Mouse (Mus musculus) erythroid progenitor cell, adult 5-6 weeks (primary cell): ENCODE measurements around the gene Bscl2. TPM values are rescaled to one million over a fixed set of nuclear protein-coding genes. Genes with fewer than 3 reads are reported as not detected.
A peak's percentile ranks its signal among the peaks of the same experiment; 100 is the strongest.

Experiments
- ATAC-seq: replicated peaks from 2 replicates; pipeline ENCODE4 v1.8.0; 2016; ENCODE audit warnings: moderate number of reproducible peaks, mild to moderate bottlenecking, moderate TSS enrichment, inconsistent platforms; ENCODE audit not compliant: poor library complexity, low FRiP score, severe bottlenecking
- total RNA-seq, 2 experiments: library from RNA; stranded (forward) in 1 of 2; stranded (reverse) in 1 of 2; fragments of 150-400 nt in 1 of 2; fragments of 186-747, 209-891 nt in 1 of 2; gene quantifications; 2 replicates each; pipeline versions ENCODE4 v1.2.3 to v1.2.4; 2015 to 2017; ENCODE audit warnings: low replicate concordance in 2 of 2

Bscl2 gene
- total RNA-seq (2015; ENCODE audit: low replicate concordance) (33.9 and 36.0 TPM in 2 replicates), total RNA-seq (2017; ENCODE audit: low replicate concordance) (20.2 and 27.1 TPM in 2 replicates)

DNA sequence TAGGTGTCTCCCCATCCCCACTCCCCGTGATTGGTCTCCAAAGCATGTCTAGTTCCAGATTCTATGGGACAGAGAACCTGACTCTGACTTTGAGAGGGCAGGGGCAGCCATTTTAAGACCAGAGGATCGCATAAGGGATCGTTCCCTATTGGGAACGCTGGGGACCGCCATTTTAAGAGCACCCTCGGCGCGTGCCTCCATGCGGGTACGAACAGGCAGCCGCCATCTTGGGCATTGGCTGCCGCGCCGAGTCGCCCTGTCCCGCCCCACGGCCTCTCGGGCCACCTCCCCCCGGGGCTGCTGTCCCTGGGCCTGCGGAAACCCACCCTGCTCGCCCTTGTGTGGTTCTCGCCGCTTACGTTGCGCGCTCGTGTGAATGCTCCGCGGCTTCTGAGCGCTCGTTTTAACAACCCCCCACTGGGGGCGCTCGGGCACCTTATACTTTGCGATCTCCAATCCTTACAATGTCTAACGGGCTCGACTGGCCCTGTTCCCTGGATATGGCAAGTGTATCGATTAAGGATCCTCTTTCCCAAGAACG lies at the start of gene Bscl2:
Gene Bscl2, plus strand, starts transcription at position 217 of the 541 bp plus-strand sequence.
- ATAC-seq, result peak; percentile 73

- no peak for ATAC-seq
These were observed 48.7 kb upstream of the Bscl2 start for GRCm38 (mm10) chr19:8788521-8788920.

DNA sequence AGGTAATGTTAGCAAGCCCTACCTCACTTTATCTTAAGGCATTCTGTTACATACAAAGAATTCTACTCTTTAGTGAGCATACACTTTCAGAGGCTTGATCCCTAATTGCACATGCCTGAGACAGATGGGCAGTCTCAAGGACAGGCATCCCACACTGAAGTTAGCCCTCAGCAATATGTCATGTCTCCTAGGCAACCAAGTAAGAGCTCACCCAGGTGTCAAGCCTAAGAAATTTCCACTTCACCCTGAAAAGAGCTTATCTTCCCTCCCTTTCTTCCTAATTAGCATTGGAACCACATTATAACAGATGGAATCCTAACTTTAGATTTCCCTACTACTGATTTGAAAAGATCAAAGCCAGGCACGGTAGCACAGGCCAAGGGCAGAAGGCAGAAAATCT lies 48.1 kb upstream of the Bscl2 start:
- no peak for ATAC-seq

GRCm38 (mm10) chr19:8790171-8790570 lies 47.1 kb upstream of the Bscl2 start:
- no peak for ATAC-seq

DNA sequence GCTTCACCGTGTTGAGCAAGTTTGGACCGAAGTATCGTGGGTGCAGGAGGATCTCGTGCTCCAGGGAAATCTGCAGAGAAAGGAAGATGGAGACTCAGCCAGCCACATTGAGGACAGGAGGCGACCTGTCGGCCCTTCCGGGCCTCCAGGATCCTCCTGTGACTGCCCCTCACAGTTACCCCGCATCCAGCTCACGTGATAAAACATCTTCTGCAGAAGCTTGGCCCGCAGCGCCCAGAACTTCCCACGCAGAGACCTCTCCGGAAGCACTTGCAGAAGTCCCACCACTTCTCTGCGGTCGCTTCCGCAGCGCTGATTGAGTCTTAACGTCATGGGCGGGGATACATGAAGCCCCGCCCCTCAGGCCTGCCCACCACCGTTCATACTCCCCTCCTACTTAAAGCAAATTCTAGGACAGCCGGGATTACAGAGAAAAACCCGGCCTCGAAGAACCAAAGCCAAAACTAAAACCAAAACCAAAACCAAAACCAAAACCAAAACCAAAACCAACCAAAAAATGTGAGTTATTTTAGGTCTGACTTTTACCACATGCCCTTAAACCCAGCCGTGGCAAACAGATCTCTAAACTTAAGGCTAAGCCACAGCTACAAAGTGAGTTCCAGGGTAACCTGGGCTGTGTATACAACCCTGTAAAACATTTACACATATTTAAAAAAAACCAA lies 38.9 kb upstream of the Bscl2 start, which contains the start of gene Polr2g:
Gene Polr2g, minus strand, starts transcription at position 314 of the 683 bp plus-strand sequence.
- ATAC-seq, result peak; percentile 70

DNA sequence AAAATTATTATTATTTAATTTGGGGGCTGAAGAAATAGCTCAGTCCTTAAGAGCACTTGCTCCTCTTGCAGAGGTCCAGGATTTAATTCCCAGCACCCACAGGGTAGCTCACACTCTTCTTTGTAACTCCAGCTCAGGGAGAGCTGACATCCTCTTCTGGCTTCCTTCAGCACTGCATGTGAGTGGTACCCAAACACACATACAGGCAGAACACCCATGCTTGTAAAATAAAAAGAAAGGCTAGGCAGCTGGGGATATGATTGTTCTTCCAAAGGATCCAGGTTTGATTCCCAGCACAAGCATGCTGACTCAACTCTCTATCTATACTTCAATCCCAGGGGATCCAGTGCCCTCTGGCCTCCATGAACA lies 38.3 kb upstream of the Bscl2 start:
- ATAC-seq, result no peak

DNA sequence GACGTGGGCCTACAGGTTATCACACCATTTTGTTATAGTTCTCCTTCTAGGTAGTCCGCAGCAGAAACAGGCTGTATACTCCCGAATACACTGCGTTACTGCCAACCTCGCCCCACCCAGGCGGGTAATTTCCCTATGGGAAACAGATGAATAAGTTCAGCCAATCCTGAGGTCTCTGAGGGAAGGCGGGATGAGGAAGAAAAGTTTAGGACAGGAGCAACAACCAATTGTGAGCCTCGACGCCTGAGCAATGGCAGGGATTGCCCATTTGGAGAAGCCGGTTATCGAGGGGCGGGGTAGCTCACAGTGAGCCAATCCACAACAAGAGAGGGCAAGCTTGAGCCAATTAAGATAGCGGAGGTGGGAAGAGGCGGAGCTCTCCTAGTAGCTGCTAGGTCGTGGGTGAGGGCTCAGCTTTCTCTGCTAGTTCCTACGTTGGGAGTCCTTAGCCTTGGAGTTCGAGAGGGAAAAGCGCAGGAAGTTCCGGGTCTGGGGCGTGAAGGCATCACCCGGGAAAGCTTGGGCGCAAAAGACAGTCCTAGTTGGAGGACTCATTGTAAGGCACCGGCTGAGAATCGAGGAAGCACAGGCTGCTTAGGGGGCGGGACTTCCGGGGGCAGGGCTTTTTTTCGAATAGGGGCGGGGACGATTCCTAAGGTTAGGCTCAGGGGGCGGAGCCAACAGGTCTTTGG lies 35.0 kb upstream of the Bscl2 start, which contains the start of gene Zbtb3:
Gene Zbtb3, plus strand, starts transcription at position 426 of the 692 bp plus-strand sequence.
- peak; percentile 94 for ATAC-seq

DNA sequence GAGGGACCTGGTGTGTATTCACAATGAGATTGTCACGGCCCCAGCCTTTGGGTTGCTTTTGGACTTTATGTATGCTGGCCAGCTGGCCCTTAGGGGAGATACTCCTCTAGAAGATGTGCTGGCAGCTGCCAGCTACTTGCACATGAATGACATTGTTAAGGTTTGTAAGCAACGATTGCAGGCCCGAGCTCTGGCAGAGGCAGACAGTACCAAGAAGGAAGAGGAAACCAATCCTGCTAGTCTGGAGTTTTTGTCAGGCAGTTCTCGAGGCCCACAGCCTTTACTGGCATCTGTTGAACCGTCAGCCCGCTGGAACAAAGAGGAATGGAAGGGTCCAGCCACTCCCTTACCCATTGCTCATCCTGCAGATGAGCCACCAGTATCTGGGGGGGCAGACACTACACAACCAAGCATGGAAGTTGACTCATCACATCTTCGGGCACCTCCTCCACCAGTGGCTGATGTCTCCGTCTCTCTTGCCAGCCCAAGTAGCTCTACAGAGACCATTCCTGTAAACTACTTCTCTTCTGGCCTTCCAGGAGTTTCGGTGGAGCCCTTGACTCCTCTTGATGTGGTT lies 34.0 kb upstream of the Bscl2 start:
- ATAC-seq, result no peak

GRCm38 (mm10) chr19:8803879-8804660 lies 33.2 kb upstream of the Bscl2 start:
- no peak for ATAC-seq

- no peak for ATAC-seq
These were observed 30.5 kb upstream of the Bscl2 start for GRCm38 (mm10) chr19:8806810-8807209.

DNA sequence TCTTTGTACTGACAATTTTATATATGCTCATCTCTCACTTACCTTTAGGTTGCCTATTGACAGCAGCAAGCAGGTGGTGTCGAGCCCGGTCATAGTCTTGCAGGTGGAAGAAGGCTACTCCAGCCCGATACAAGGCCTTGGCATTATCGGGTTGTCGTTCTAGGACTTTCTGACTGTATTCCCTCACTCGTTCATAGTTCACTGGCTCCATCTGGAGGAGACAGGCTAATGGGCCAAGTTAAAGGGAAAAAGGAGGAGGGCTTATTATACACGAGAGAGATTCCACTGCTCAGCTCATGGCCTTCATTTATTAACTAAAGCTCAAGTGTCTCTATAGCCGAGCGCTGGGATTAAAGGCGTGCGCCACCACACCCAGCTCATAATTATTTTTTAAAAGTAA lies 21.5 kb upstream of the Bscl2 start:
- ATAC-seq, result no peak

GRCm38 (mm10) chr19:8817001-8817400 lies 20.3 kb upstream of the Bscl2 start:
- ATAC-seq, result no peak

DNA sequence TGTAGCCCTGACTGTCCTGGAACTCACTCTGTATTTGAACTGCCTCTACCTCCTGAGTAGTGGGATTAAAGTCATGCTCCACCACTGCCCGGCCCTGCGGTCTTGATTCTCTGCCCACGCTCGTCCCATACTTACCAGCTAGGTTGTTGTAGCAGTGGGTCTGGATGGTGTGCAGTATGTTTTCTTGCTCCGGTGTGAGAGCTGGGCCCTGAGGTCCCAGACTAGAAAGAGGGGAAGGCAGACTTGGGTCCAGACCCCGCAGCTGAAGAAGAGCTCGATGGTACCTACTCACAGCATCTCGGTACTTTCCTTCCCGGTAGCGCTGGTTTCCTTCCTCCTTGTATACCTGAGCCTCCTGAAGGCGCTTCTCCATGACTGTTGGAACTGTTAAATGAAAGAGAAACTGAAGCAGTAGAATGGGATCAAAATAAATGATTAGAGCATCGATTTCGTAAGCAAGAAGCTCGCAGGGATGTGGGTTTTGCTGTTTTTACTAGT lies 18.9 kb upstream of the Bscl2 start:
- no peak for ATAC-seq

DNA sequence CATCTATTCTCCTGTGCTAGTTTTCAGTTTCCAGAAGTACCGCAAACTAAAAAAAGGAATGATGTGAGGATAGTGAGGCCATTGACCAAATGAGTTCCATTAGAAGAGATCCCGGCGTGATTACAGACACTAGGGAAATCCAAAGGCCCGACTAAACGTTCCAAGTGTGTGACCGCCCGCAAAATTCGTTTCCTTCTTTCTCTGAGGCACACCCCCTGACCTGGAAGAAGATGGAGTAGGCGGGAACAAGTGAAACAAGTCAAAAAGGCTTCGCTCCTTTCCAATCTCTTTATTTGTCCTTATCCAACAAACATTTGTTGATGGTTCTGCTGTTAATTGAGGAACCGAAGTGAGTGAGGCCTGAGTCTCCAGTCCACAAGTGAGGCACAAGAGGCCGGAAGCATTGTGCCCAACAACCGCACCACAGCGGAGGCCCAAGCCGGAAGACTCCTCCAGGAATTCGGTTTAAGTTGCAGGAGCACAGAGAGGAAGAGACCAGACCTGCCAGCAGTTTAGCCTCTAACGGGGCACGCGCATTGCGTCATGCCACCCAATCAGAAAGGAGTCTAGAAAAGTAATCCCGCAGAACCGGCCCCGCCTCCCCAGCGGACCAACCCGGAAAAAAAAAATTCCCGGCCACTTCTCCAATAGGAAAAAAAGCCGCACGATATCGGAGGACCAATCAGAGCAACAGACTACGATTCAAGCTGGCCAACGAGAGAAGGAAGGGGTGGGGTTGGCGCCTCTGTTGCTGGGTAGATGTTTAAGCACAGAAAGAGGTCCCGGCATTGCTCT lies 18.3 kb upstream of the Bscl2 start, which contains the start of gene Ttc9c:
Gene Ttc9c, minus strand, starts transcription at position 533 of the 795 bp plus-strand sequence.
- peak; percentile 78 for ATAC-seq

DNA sequence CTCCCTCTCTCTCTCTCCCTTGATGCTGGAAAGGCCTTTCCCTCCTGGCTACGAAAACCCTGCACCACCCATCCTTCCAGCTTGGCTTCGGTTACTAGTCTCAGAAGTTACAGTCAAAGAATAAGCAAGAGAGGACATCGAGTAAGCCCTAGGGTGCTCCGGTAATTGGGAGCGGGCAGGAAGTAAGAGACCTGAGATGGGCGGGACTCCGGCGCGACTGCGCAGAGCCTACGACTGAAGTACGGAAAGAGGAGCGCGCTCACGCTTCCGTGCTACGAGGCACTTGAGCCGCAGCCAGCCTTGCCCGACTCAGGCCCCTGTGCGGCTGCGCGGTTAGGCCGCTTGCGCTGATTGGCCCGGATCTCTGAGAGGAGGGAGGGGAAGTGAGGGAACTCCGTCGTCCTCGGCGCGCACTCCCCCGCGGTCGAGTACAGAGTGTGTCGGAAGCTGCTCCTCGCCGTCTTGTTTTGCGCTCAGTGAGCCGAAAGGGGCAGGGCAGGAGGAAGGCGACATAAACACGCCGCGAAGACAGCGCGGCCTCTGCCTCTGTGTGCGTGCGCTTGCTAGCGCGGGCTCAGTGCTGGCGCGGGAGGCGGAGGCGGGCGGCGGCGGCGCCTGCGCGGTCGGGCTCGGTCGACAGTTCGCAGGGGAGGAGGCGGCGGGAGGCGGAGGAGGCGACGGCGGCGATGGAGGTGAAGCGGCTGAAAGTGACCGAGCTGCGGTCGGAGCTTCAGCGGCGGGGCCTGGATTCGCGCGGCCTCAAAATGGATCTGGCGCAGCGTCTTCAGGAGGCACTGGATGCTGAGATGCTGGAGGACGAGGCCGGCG lies 17.5 kb upstream of the Bscl2 start, which contains the start of gene Hnrnpul2:
Gene Hnrnpul2, plus strand, starts transcription at position 415 of the 828 bp plus-strand sequence.
- ATAC-seq, result peak; percentile 83

DNA sequence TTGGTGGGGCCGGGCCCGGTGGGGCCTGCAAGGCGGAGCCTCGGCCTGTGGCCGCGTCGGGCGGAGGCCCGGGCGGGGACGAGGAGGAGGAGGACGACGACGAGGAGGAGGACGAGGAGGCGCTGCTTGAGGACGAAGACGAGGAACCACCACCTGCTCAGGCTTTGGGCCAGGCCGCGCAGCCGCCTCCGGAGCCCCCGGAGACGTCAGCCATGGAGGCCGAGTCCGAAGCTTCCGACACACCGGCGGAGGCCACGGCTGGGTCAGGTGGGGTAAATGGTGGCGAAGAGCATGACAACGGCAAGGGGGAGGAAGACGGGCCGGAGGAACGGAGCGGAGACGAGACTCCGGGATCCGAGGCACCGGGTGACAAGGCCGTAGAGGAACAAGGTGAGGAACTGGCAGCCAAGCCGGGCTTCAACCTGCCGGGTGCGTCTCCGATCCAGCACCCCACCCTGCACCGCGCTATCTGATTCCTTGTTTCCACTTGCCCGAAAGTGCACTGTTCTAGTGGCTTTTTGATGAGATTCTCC lies 16.8 kb upstream of the Bscl2 start:
- peak; percentile 48 for ATAC-seq

GRCm38 (mm10) chr19:8821146-8821545 lies 16.1 kb upstream of the Bscl2 start:
- no peak for ATAC-seq

DNA sequence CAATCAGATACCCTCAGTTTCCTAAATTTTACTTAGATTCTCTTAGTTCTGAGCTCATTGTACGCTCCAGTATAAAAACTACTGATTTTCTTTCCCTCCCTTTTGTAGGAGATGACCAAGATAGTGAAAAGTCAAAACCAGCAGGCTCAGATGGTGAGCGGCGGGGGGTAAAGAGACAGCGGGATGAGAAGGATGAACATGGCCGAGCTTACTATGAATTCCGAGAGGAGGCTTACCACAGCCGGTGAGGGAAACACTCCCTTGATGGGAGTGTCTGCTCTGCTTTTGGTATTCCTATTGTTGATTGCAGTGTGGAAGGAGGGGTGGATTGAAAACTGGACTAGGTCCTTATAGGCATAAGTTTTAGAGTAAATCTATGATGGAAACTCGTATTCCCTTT lies 14.6 kb upstream of the Bscl2 start:
- no peak for ATAC-seq
